Mouse (Mus musculus) olfactory bulb, adult 2 months (tissue): ENCODE measurements around the gene Olfr52. TPM values are rescaled to one million over a fixed set of nuclear protein-coding genes. Genes with fewer than 3 reads are reported as not detected.
"Not testable (repeated sequence)": the region's sequence is repeated elsewhere in the genome, so short reads cannot be mapped to it uniquely, and the experiment has no call there.

Source experiments
- H3K27ac ChIP-seq: fragments of 200-500 bp; 2 replicates; pipeline ENCODE4 v1.5.1; 2012; ENCODE audit warnings: low read depth, low read length; ENCODE audit not compliant: insufficient read depth
- H3K4me1 ChIP-seq: fragments of 200-500 bp; 2 replicates; pipeline ENCODE4 v1.6.1; 2012; ENCODE audit warnings: low read length; ENCODE audit not compliant: control insufficient read depth, insufficient read depth
- H3K4me3 ChIP-seq: fragments of 200-500 bp; 2 replicates; pipeline ENCODE4 v1.5.1; 2012; ENCODE audit warnings: mild to moderate bottlenecking, low read depth, low read length, moderate library complexity; ENCODE audit not compliant: insufficient read depth
- CTCF ChIP-seq: fragments of 200-500 bp; IDR thresholded peaks from 2 replicates; pipeline ENCODE4 v1.5.1; 2012; ENCODE audit warnings: low read depth, mild to moderate bottlenecking, low read length, moderate library complexity; ENCODE audit not compliant: insufficient read depth
- POLR2A ChIP-seq: fragments of 200-500 bp; IDR thresholded peaks from 2 replicates; pipeline ENCODE4 v1.6.1; 2012; ENCODE audit warnings: mild to moderate bottlenecking, low read depth, low read length, moderate library complexity; ENCODE audit not compliant: insufficient read depth
- WGBS: fragments of 180-500 bp; shearing (Covaris S2); methylation state at CpG from one replicate; pipeline ENCODE4 v1.1.7; 2018; 5-methylcytosine and 5-hydroxymethylcytosine counted together
- polyA plus RNA-seq: library from polyadenylated mRNA; stranded (reverse); fragments of >200 nt; gene quantifications from 2 replicates; pipeline ENCODE4 v1.2.4, GENCODE M21; 2012; ENCODE audit warnings: low replicate concordance; ENCODE audit not compliant: missing spikeins, insufficient read depth, insufficient read length

Gene Olfr52
- not detected in 2 replicates for polyA plus RNA-seq

GRCm38 (mm10) chr2:86185583-86185982 is at the start of gene Olfr52:
Gene Olfr52, minus strand, starts transcription at chr2:86185683.
- H3K27ac ChIP-seq: no peak within 1 kb of the TSS
- no peak within 1 kb of the TSS for H3K4me3 ChIP-seq
- TF ChIP-seq CTCF: no peak
- no peak for TF ChIP-seq POLR2A
- H3K4me1 ChIP-seq: no peaks in the 10 kb centered on the region

- 98% methylated on average over 1 of the region's 1 CpGs for WGBS
- TF ChIP-seq POLR2A: no peak
- no peak for TF ChIP-seq CTCF
- Histone ChIP-seq H3K27ac (no peak within 1 kb of the TSS), H3K4me3 (no peak within 1 kb of the TSS), H3K4me1 (no peaks in the 10 kb centered on the region)
These were observed 45.8 kb upstream of the Olfr52 start, which contains the start of gene Olfr1047 for GRCm38 (mm10) chr2:86231301-86231700. Gene Olfr1047, minus strand, starts transcription at chr2:86231401.

GRCm38 (mm10) chr2:86219214-86219613 is 33.7 kb upstream of the Olfr52 start, which contains the start of gene Olfr1046:
Gene Olfr1046, minus strand, starts transcription at chr2:86219314.
- Histone ChIP-seq H3K27ac (no peak within 1 kb of the TSS), H3K4me1 (no peaks in the 10 kb centered on the region), H3K4me3 (no peak within 1 kb of the TSS)
- whole genome bisulfite sequencing: 64% methylated on average over 2 of the region's 2 CpGs
- TF ChIP-seq POLR2A: no peak
- no peak for TF ChIP-seq CTCF

- Histone ChIP-seq H3K4me3 (no peak within 1 kb of the TSS), H3K27ac (no peak within 1 kb of the TSS), H3K4me1 (no peaks in the 10 kb centered on the region)
- TF ChIP-seq POLR2A (no peak), CTCF (no peak)
These were observed 17.4 kb upstream of the Olfr52 start, which contains the start of gene Olfr1045 for GRCm38 (mm10) chr2:86202909-86203308. Gene Olfr1045, minus strand, starts transcription at chr2:86203009.

GRCm38 (mm10) chr2:86195863-86196262 is 10.4 kb upstream of the Olfr52 start:
- Histone ChIP-seq H3K4me3 (no peak overlapping the region), H3K4me1 (no peaks in the 10 kb centered on the region), H3K27ac (no peak overlapping the region)
- TF ChIP-seq CTCF: no peak
- TF ChIP-seq POLR2A: no peak
- 51% methylated on average over 1 of the region's 1 CpGs for WGBS

GRCm38 (mm10) chr2:86179950-86180349 is 5.5 kb downstream of the Olfr52 start:
- no peaks in the 10 kb centered on the region for H3K4me1 ChIP-seq
- H3K4me3 ChIP-seq: no peak overlapping the region
- WGBS: 70% methylated on average over 3 of the region's 3 CpGs
- H3K27ac ChIP-seq: no peak overlapping the region
- TF ChIP-seq POLR2A (no peak), CTCF (no peak)

GRCm38 (mm10) chr2:86177720-86178119 is 7.8 kb downstream of the Olfr52 start, which contains the start of gene Olfr1044:
Gene Olfr1044, minus strand, starts transcription at chr2:86177820.
- no peak within 1 kb of the TSS for H3K27ac ChIP-seq
- H3K4me1 ChIP-seq: no peaks in the 10 kb centered on the region
- TF ChIP-seq CTCF (no peak), POLR2A (no peak)
- H3K4me3 ChIP-seq: no peak within 1 kb of the TSS

GRCm38 (mm10) chr2:86175422-86175821 is 10.1 kb downstream of the Olfr52 start:
- H3K27ac ChIP-seq, H3K4me3 ChIP-seq, H3K4me1 ChIP-seq: not testable (repeated sequence)
- 89% methylated on average over 7 of the region's 7 CpGs for WGBS

- 84% methylated on average over 2 of the region's 2 CpGs for WGBS
- Histone ChIP-seq H3K4me3 (no peak within 1 kb of the TSS), H3K27ac (no peak within 1 kb of the TSS), H3K4me1 (no peaks in the 10 kb centered on the region)
- TF ChIP-seq POLR2A (no peak), CTCF (no peak)
These were observed 18.1 kb downstream of the Olfr52 start, which contains the start of gene Olfr1043 for GRCm38 (mm10) chr2:86167422-86167821. Gene Olfr1043, minus strand, starts transcription at chr2:86167522.

GRCm38 (mm10) chr2:86161738-86162137 is 23.7 kb downstream of the Olfr52 start, which contains the start of gene Olfr1042:
Gene Olfr1042, minus strand, starts transcription at chr2:86161838.
- WGBS: 88% methylated on average over 2 of the region's 2 CpGs
- no peak within 1 kb of the TSS for H3K27ac ChIP-seq
- no peak for TF ChIP-seq CTCF
- no peak for TF ChIP-seq POLR2A

More at GRCm38 (mm10) chr2:86161738-86162137, 23.7 kb downstream of the Olfr52 start, which contains the start of gene Olfr1042:
- no peak within 1 kb of the TSS for H3K4me3 ChIP-seq
- H3K4me1 ChIP-seq: no peaks in the 10 kb centered on the region
